Mouse (Mus musculus): ENCODE results near the gene G0s2. TPM values are rescaled to one million over a fixed set of nuclear protein-coding genes. Genes with fewer than 3 reads are reported as not detected.
A peak's percentile ranks its signal among the peaks of the same experiment; 100 is the strongest.

Gene G0s2
- polyA plus RNA-seq, 1 experiment from 2014 or later = 10.1 TPM

DNA sequence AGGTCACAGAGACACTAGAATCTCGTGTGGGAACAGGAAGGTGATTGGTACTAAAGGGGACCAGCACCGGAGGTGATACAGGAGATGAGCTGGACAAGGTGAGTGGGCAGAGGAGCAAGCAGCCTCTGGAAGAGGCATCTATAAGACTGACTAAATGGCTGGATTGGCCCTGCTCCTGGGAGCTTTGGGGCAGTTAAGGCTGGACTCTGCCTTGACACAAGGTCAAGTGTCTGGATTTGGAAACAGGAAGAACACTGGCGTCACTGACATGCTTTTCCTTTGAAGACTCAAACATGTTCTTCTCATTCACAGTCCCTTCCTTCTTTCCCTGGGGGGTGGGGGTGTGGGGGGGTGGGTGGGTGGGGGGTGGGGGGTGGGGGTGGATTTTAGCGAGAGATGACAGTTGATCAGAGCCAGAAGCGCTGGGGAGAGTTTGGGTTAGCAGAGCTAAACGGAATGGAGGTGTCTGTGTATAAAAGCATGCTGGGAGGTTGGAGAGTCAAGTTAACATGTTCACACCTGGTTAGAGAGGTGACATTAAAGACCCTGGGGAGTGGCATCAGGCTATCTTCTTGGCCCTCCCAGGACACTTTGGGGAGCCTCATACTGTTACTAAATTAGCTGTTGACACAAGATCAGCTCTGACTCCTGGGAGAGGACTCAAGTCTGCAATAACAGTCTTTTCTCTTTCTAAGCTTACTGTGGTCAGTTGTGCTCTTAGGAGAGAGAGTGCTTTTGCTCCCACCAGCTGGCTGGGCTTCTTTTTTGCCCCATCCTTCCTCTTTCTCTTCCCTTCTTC lies 1.9 kb downstream of the G0s2 start:
- Histone ChIP-seq H3K4me2 (replicated peaks; ENCODE audit: low read depth) (peak overlapping the region; percentile 63; the same call in 1 of the 2 replicates), H3K9me3 (ENCODE audit: control insufficient read depth) (no peaks in the 10 kb centered on the region), H3K4me1 (replicated peaks; ENCODE audit: control insufficient read depth, insufficient read depth, low read length) (0 out of 2 replicates have a peak, but pooled peaks cover 3% of the 10 kb centered on the region), H3K36me3 (ENCODE audit: control insufficient read depth, insufficient read depth) (no peaks in the 10 kb centered on the region), H3K27me3 (replicated peaks; ENCODE audit: control insufficient read depth, insufficient read depth, low read length) (no peaks in the 10 kb centered on the region), H3K4me3 (ENCODE audit: low read depth, low read length) (no peak overlapping the region), H3K9ac (ENCODE audit: low read depth, low read length) (no peak overlapping the region), H3K27ac (ENCODE audit: low read depth, low read length) (no peak overlapping the region)
- no peak for ATAC-seq
- no peak for TF ChIP-seq CTCF (IDR thresholded peaks at IDR 0.05; ENCODE audit: low read depth)
- WGBS = 56% methylated on average over 6 of the region's 6 CpGs

DNA sequence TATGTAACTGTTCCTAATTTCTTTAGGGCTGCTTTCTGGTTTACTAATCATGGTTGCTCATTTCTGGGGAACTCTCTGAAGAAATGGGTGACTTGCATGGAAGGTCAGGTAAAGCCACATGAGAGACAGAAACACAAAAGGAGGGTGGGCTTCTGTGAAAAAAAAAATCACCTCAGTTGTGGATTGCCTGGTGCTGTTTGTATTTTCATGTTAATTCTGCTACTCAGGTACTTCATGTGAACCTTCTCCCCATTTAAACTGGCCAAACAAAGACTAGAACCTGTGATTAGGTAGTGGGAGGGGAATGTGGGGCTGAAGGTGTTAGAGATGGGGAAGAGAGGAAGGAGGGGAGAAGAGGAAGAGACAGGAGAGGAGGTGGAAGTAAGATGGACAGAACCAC lies 7.3 kb downstream of the G0s2 start:
- no peaks in the 10 kb centered on the region for H3K36me3 ChIP-seq (ENCODE audit: control insufficient read depth, insufficient read depth)
- no peak overlapping the region for H3K9ac ChIP-seq (ENCODE audit: low read depth, low read length)
- no peaks in the 10 kb centered on the region; the same call in 1 of the 2 replicates for H3K4me1 ChIP-seq (replicated peaks; ENCODE audit: control insufficient read depth, insufficient read depth, low read length)
- no peak for ATAC-seq
- H3K27me3 ChIP-seq (replicated peaks; ENCODE audit: control insufficient read depth, insufficient read depth, low read length) = no peaks in the 10 kb centered on the region
- H3K27ac ChIP-seq (ENCODE audit: low read depth, low read length) = no peak overlapping the region
- no peak overlapping the region for H3K4me3 ChIP-seq (ENCODE audit: low read depth, low read length)
- TF ChIP-seq CTCF (IDR thresholded peaks at IDR 0.05; ENCODE audit: low read depth) = no peak
- H3K9me3 ChIP-seq (ENCODE audit: control insufficient read depth) = no peaks in the 10 kb centered on the region
- H3K4me2 ChIP-seq (replicated peaks; ENCODE audit: low read depth) = no peak overlapping the region

DNA sequence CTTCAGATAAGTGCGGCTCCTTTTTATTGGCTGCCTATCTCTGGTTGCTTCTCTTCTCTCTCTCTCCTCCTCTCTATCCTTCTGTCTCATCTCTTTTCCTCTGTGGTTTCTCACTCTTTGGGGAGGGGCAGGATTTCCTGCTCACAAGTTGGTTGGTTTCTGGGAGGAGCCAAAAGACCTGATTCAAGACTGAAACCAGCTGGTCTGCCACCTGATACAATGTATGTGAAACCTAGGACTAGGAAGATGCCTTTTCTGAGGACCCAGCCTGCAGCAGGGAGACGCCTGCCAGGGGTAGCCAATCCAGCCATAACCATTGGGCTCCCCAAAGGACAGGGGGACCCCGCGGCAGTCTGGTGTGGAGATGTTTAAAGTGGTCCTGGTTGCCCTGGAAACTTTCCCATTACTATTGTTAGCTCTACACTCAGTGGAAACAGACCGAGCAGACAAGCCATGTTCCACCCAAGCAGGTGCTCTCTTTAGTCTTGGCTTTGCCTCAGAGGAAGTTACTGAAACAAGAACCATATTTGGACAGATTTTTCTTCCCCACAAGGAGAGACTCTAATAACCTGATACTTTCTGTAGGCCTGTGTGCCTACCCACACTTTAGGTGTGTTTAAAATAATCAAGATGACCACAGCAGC lies 8.9 kb downstream of the G0s2 start, which contains the start of gene Hsd11b1:
Gene Hsd11b1, minus strand, starts transcription at position 121 of the 644 bp plus-strand sequence.
- Histone ChIP-seq H3K27ac (ENCODE audit: low read depth, low read length) (no peak within 1 kb of the TSS), H3K27me3 (replicated peaks; ENCODE audit: control insufficient read depth, insufficient read depth, low read length) (no peaks in the 10 kb centered on the region), H3K4me1 (replicated peaks; ENCODE audit: control insufficient read depth, insufficient read depth, low read length) (no peaks in the 10 kb centered on the region; the same call in 1 of the 2 replicates), H3K9ac (ENCODE audit: low read depth, low read length) (no peak within 1 kb of the TSS), H3K9me3 (ENCODE audit: control insufficient read depth) (no peaks in the 10 kb centered on the region), H3K4me3 (ENCODE audit: low read depth, low read length) (no peak within 1 kb of the TSS), H3K36me3 (ENCODE audit: control insufficient read depth, insufficient read depth) (no peaks in the 10 kb centered on the region), H3K4me2 (replicated peaks; ENCODE audit: low read depth) (no peak within 1 kb of the TSS)
- ATAC-seq = no peak
- no peak for TF ChIP-seq CTCF (IDR thresholded peaks at IDR 0.05; ENCODE audit: low read depth)
- WGBS = 72% methylated on average over 5 of the region's 5 CpGs

DNA sequence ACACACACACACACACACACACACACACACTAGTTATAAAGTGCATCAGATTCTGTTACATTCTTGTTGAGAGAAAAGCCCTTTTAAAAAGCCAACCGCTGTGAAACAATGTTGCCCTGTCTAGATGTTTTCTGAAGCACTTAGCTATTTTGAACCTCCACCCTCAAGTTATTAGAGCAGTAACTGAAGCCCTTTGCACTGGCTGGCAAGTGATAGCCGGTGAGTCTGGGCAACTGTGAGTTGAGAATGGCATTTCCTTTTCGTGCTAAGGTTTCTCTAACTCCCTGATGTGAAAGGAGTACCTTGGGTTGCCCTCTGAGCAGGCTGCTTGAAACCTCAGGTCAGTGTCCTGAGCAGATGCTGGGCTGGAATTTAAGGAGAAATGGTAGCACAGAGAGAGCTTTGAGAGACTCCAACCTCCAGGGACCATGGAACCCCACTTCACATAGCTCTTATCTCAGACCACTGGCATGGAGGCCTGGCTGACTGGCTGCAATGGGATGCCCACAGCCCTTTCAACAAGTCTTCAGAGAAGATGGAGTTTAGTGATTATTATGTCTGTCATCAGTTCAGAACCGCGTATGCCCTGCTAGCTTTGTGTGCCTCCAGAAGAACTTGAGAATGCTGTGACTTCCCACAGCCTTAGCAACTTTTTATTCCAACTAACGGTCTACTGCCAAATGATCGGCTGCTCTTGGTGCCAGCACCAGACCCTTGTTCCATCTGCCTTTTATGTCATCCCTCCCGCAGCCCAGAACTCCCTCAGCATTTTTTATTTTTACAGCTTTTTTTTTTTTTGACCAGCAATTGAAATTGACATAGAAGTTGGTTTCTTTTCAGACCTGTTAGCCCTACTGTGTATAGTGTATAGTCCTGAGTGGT lies 9.8 kb downstream of the G0s2 start:
- no peak overlapping the region for H3K9ac ChIP-seq (ENCODE audit: low read depth, low read length)

DNA sequence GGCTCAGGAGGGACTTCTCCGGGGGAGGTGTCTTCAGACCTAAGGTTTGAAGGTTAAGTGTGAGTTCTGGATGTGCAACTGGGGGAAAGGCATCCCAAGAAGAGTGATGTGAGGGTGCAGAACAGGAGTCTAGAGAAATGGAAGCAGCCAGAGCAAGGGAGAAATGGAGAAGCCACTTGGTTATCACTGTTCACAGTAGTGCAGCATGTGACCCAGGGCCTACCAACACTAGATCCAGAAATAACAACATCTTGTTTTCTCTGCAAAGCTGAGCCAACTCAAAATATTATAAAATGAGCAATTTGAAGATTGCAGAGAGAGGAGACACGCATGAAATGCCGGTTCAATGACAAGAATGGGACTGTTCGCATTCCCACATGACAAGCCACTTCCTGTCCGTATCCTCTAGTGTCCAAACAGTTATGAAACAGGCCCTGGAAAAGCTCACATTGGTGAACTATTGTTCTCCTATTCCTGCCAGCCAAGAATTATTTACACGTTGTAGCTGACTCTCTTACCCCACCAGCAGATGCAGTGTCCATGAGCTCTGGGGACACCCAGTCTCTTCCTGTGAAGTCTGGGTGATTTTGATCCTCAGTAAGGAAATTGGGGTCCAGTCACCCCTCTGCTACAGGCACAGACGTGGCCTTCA lies 11.0 kb downstream of the G0s2 start:
- H3K4me1 ChIP-seq (replicated peaks; ENCODE audit: control insufficient read depth, insufficient read depth, low read length) = no peaks in the 10 kb centered on the region; the same call in 1 of the 2 replicates
- H3K27ac ChIP-seq (ENCODE audit: low read depth, low read length) = no peak overlapping the region
- H3K27me3 ChIP-seq (replicated peaks; ENCODE audit: control insufficient read depth, insufficient read depth, low read length) = no peaks in the 10 kb centered on the region
- H3K9me3 ChIP-seq (ENCODE audit: control insufficient read depth) = no peaks in the 10 kb centered on the region
- no peak for TF ChIP-seq CTCF (IDR thresholded peaks at IDR 0.05; ENCODE audit: low read depth)
- no peaks in the 10 kb centered on the region for H3K36me3 ChIP-seq (ENCODE audit: control insufficient read depth, insufficient read depth)
- no peak overlapping the region for H3K4me3 ChIP-seq (ENCODE audit: low read depth, low read length)
- H3K9ac ChIP-seq (ENCODE audit: low read depth, low read length) = no peak overlapping the region
- no peak for ATAC-seq
- no peak overlapping the region for H3K4me2 ChIP-seq (replicated peaks; ENCODE audit: low read depth)
- 61% methylated on average over 7 of the region's 7 CpGs for WGBS

More for the DNA sequence above, 9.8 kb downstream of the G0s2 start:
- Histone ChIP-seq H3K36me3 (ENCODE audit: control insufficient read depth, insufficient read depth) (no peaks in the 10 kb centered on the region), H3K27me3 (replicated peaks; ENCODE audit: control insufficient read depth, insufficient read depth, low read length) (no peaks in the 10 kb centered on the region), H3K4me2 (replicated peaks; ENCODE audit: low read depth) (no peak overlapping the region), H3K4me3 (ENCODE audit: low read depth, low read length) (no peak overlapping the region), H3K9me3 (ENCODE audit: control insufficient read depth) (no peaks in the 10 kb centered on the region), H3K27ac (ENCODE audit: low read depth, low read length) (no peak overlapping the region), H3K4me1 (replicated peaks; ENCODE audit: control insufficient read depth, insufficient read depth, low read length) (no peaks in the 10 kb centered on the region; the same call in 1 of the 2 replicates)
- ATAC-seq = no peak
- 79% methylated on average over 8 of the region's 8 CpGs for WGBS
- no peak for TF ChIP-seq CTCF (IDR thresholded peaks at IDR 0.05; ENCODE audit: low read depth)

All from intestine, postnatal 0 days (tissue).